8 mouse cellular contexts compared by ENCODE assay signal in genomic region chr14:51358111-51358982, GRCm38 (mm10). TPM values are rescaled to one million over a fixed set of nuclear protein-coding genes. Genes with fewer than 3 reads are reported as not detected.
DNase-seq lines count a peak whose midpoint lies in the region; ATAC-seq lines count a peak whose summit lies in the region.

No protein-coding gene starts in this region.

- H3K36me3 ChIP-seq in lung, embryonic 15.5 days, result no peaks in the 10 kb centered on the region
- H3K36me3 ChIP-seq in embryonic facial prominence, embryonic 11.5 days (replicated peaks; ENCODE audit: control insufficient read depth, insufficient read depth, low read depth, low read length), result no peaks in the 10 kb centered on the region
- H3K36me3 ChIP-seq in hindbrain, embryonic 12.5 days, result no peaks in the 10 kb centered on the region
- no peaks in the 10 kb centered on the region for H3K36me3 ChIP-seq in neural tube, embryonic 12.5 days

- H3K4me3 ChIP-seq in lung, embryonic 15.5 days, result peak overlapping the region; percentile 46
- peak overlapping the region; percentile 46 for H3K4me3 ChIP-seq in embryonic facial prominence, embryonic 11.5 days (ENCODE audit: low read depth, low read length)
- H3K4me3 ChIP-seq in hindbrain, embryonic 12.5 days, result peak overlapping the region; percentile 57
- peak overlapping the region; percentile 48 for H3K4me3 ChIP-seq in neural tube, embryonic 12.5 days

- no peaks in the 10 kb centered on the region for H3K4me1 ChIP-seq in lung, embryonic 15.5 days
- no peaks in the 10 kb centered on the region for H3K4me1 ChIP-seq in embryonic facial prominence, embryonic 11.5 days (ENCODE audit: control insufficient read depth, insufficient read depth, low read length)
- H3K4me1 ChIP-seq in hindbrain, embryonic 12.5 days, result no peaks in the 10 kb centered on the region
- H3K4me1 ChIP-seq in neural tube, embryonic 12.5 days, result no peaks in the 10 kb centered on the region

- H3K9me3 ChIP-seq in lung, embryonic 15.5 days, result no peaks in the 10 kb centered on the region
- H3K9me3 ChIP-seq in embryonic facial prominence, embryonic 11.5 days (replicated peaks; ENCODE audit: control insufficient read depth, low read length), result no peaks in the 10 kb centered on the region
- no peaks in the 10 kb centered on the region for H3K9me3 ChIP-seq in hindbrain, embryonic 12.5 days (replicated peaks)
- H3K9me3 ChIP-seq in neural tube, embryonic 12.5 days, result no peaks in the 10 kb centered on the region

- no peak overlapping the region for H3K27ac ChIP-seq in lung, embryonic 15.5 days
- H3K27ac ChIP-seq in embryonic facial prominence, embryonic 11.5 days (replicated peaks; ENCODE audit: low read depth, low read length), result no peak overlapping the region
- no peak overlapping the region for H3K27ac ChIP-seq in hindbrain, embryonic 12.5 days
- H3K27ac ChIP-seq in neural tube, embryonic 12.5 days, result no peak overlapping the region

- WGBS in lung, embryonic 15.5 days, result 3% methylated on average over 75 of the region's 75 CpGs
- WGBS in embryonic facial prominence, embryonic 11.5 days, result 7% methylated on average over 52 of the region's 75 CpGs
- WGBS in hindbrain, embryonic 12.5 days, result 5% methylated on average over 70 of the region's 75 CpGs
- WGBS in neural tube, embryonic 12.5 days, result 5% methylated on average over 73 of the region's 75 CpGs

- intact Hi-C loops in left cerebral cortex, postnatal 36 days (cut with DNase I), result no loop called here

- ATAC-seq in lung, embryonic 15.5 days (ENCODE audit: borderline replicate concordance, extremely low read depth, low FRiP score, low TSS enrichment), result peak; percentile 59
- ATAC-seq in embryonic facial prominence, embryonic 11.5 days (replicated peaks; ENCODE audit: insufficient number of reproducible peaks, low FRiP score, low TSS enrichment, low read depth), result peak; percentile 59
- ATAC-seq in hindbrain, embryonic 12.5 days (ENCODE audit: low FRiP score), result peak; percentile 81
- peak; percentile 94 for ATAC-seq in neural tube, embryonic 12.5 days (ENCODE audit: low FRiP score, low read depth)

- peak overlapping the region; percentile 41 for H3K9ac ChIP-seq in lung, embryonic 15.5 days
- peak overlapping the region; percentile 64 for H3K9ac ChIP-seq in embryonic facial prominence, embryonic 11.5 days (replicated peaks; ENCODE audit: low read length)
- peak overlapping the region; percentile 68 for H3K9ac ChIP-seq in hindbrain, embryonic 12.5 days
- H3K9ac ChIP-seq in neural tube, embryonic 12.5 days, result peak overlapping the region; percentile 61

- DNase-seq in lung, postnatal 10 days, result no peak
- peak; percentile 47 for DNase-seq in embryonic facial prominence, embryonic 11.5 days (ENCODE audit: low spot score)
- DNase-seq in left cerebral cortex, postnatal 36 days (ENCODE audit: low spot score in 2 of 2), result peak; percentile 59 to 66
- no peak for DNase-seq in spleen, postnatal 14 days (ENCODE audit: low spot score in 2 of 2)
- no peak for DNase-seq in lung, adult 18-20 months

- H3K27me3 ChIP-seq in lung, embryonic 15.5 days, result peaks cover 12% of the 10 kb centered on the region
- no peaks in the 10 kb centered on the region; the same call in 1 of the 2 replicates for H3K27me3 ChIP-seq in embryonic facial prominence, embryonic 11.5 days (ENCODE audit: control insufficient read depth, insufficient read depth, low read length)
- H3K27me3 ChIP-seq in hindbrain, embryonic 12.5 days, result peaks cover 6% of the 10 kb centered on the region; the same call in 1 of the 2 replicates
- H3K27me3 ChIP-seq in neural tube, embryonic 12.5 days (replicated peaks), result no peaks in the 10 kb centered on the region

- peak overlapping the region; percentile 91 for H3K4me2 ChIP-seq in lung, embryonic 15.5 days
- peak overlapping the region; percentile 84 for H3K4me2 ChIP-seq in embryonic facial prominence, embryonic 11.5 days (ENCODE audit: low read depth, low read length)
- H3K4me2 ChIP-seq in hindbrain, embryonic 12.5 days (replicated peaks), result peak overlapping the region; percentile 89
- peak overlapping the region; percentile 83 for H3K4me2 ChIP-seq in neural tube, embryonic 12.5 days (replicated peaks)

RNA-seq across cellular contexts. Expression of gene Gm7247, which starts 3.2 kb away (rescaled TPM):
- polyA plus RNA-seq in lung, embryonic 15.5 days (2015; fragmentation: Nextera tagmentation; extraction: Ambion mirVana), result not detected in 2 replicates
- polyA plus RNA-seq in embryonic facial prominence, embryonic 11.5 days (2014; fragmentation: Nextera tagmentation; extraction: Ambion mirVana), result not detected in 2 replicates
- polyA plus RNA-seq in hindbrain, embryonic 12.5 days (2016; fragmentation: Nextera tagmentation; extraction: Ambion mirVana), result not detected in 2 replicates
- total RNA-seq in left cerebral cortex, postnatal 36 days (2021), result not detected
- not detected in 2 replicates for polyA plus RNA-seq in neural tube, embryonic 12.5 days (2016; fragmentation: Nextera tagmentation; extraction: Ambion mirVana)

RNA-seq across cellular contexts. Expression of gene Vmn2r88, which starts 52.3 kb away (rescaled TPM):
- not detected in 2 replicates for polyA plus RNA-seq in lung, embryonic 15.5 days (2015; fragmentation: Nextera tagmentation; extraction: Ambion mirVana)
- not detected in 2 replicates for polyA plus RNA-seq in embryonic facial prominence, embryonic 11.5 days (2014; fragmentation: Nextera tagmentation; extraction: Ambion mirVana)
- not detected in 2 replicates for polyA plus RNA-seq in hindbrain, embryonic 12.5 days (2016; fragmentation: Nextera tagmentation; extraction: Ambion mirVana)
- total RNA-seq in left cerebral cortex, postnatal 36 days (2021), result not detected
- polyA plus RNA-seq in neural tube, embryonic 12.5 days (2016; fragmentation: Nextera tagmentation; extraction: Ambion mirVana), result not detected in 2 replicates

Comparison
In these comparisons a context has a peak if more than half of its experiments do, and no peak if none do; other contexts are left out.
1. DNase-seq: peak in embryonic facial prominence, embryonic 11.5 days (single experiment) and left cerebral cortex, postnatal 36 days (2 of 2); none in lung, postnatal 10 days (single experiment), spleen, postnatal 14 days (0 of 2) and lung, adult 18-20 months (0 of 2).
2. Peak in every context shown above with its lines, with median percentiles within 50 percentile points of each other: ATAC-seq, H3K4me2 ChIP-seq, H3K4me3 ChIP-seq and H3K9ac ChIP-seq.